Mouse (Mus musculus) urinary bladder, postnatal 0 days (tissue): ENCODE results near the gene Mndal. TPM values are rescaled to one million over a fixed set of nuclear protein-coding genes. Genes with fewer than 3 reads are reported as not detected.

ENCODE experiments used
- polyA plus RNA-seq: library from polyadenylated mRNA; unstranded; fragments of >200 nt; fragmentation: Nextera tagmentation; extraction: Ambion mirVana; gene quantifications from 2 replicates; pipeline ENCODE4 v1.2.1, GENCODE M21; 2015

Gene Mndal
- polyA plus RNA-seq = 2.7 and 4.1 TPM in 2 replicates

DNA sequence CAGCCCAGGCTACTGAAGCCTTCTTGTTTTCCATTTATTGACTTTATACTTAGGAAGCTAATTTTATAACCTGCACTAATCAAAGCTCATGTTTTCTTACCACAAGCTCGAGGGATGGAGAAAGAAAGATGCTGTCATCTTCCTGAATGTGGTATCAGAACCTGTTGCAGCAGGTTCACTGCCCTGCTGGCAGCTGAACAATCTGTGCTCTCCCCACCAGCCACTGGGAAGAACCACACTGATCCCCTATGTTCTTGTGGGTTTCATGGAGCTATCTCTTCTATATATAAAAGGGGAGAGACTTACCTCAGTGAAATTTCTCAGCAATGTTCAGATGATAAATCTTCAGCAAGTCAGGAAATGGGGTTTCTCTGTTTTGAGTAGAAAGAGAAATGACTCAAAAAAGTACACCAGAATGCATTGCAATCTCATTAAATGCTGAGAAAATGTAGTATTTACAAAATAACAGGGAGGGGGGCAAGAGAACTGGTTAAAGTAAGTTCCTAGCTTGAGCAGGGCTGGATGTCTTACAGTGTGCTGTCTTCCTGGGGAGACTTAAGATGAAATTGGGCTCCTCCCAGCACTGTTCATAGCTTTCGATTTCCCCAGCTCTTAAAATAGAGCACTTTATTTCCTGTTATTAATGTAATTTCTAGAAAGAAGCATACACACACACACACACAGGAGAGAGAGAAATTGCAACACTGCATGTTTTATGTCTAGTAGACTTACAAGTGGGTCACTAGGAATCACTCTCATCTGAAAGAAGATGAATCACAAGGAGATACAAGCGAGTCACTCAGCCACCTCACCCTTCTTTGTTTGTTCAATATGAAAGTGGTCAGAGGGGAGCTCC lies at the start of gene Mndal, which contains the start of gene Ifi203:
TSS of gene Mndal (minus strand) at position 568 of the 856 bp plus-strand sequence.
TSS of gene Ifi203 (minus strand) at position 749 of the 856 bp plus-strand sequence.

DNA sequence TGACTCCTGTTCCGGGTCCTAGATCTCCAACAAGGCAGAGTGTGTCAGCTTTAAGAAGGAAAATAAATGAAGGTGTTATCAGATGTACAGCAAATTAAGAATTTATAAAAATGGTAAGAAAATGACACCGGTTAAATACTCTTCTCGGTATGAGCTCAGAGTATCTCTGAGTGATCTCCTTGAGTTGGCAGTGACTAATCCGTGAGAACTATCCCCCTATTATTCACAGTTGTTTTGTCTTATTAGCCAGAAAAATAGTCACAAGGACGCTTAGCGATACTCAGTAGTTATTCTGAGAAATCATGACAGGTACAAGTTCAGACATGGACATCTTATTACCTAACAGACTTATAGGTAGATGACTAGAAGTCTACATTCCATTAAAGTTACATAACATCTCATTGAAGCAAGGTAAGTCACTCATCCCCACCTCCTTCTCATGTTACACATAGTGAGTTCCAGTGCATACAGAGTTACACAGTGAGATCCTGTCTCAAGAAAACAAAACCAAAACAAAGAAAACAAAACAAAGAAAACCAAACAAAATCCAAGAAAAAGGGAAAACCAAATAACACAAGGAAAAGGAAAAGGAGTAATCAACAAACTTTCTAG lies 40.5 kb upstream of the Mndal start, which contains the start of gene Ifi202b:
TSS of gene Ifi202b (minus strand) at position 51 of the 612 bp plus-strand sequence.

DNA sequence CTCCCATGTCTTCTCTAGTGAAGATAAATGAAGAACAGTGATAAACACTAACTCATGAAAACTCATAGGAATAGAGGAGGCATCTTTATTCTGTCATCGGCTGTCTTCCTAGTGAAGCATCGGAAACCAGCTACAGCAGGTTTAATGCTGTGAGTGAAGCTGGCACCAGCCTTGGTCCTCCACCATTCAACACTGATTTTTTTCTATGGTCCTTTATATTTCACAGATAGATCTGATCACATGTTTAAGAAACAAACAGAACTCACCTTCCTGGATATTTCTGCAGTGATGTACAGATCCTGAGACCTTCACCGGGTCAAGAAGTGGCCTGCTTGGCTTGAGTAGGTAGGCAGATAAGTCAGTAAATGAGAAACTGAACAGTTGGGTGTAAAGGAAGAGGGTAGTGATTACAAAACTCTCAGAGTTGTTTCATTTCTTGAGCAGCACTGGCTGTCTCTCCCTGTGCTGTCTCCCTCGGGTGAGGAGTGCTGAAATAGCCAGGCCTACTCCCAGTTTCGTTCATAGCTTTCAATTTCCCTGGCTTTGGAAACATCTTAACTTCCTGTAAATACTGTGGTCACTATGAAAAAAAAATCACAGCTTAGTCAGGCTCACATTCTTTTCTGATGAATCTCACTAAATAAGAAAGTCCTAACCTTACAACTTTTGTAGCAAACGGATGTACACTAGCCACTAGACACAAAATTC lies 29.6 kb downstream of the Mndal start, which contains the start of gene Ifi211:
TSS of gene Ifi211 (minus strand) at position 499 of the 708 bp plus-strand sequence.

Other genes starting within 250 kb of the Mndal start
- 1.5 and 1.6 TPM in 2 replicates for gene Ifi207, start 200.7 kb downstream of the Mndal start, polyA plus RNA-seq
- gene Ifi204, start 175.5 kb downstream of the Mndal start, polyA plus RNA-seq = 4.9 and 5.0 TPM in 2 replicates
- 3.7 and 4.0 TPM in 2 replicates for gene Ifi211, start 29.4 kb downstream of the Mndal start, polyA plus RNA-seq
- gene Ifi203, start 181 bp upstream of the Mndal start, polyA plus RNA-seq = 2.6 and 2.8 TPM in 2 replicates
- gene Ifi202b, start 40.3 kb upstream of the Mndal start, polyA plus RNA-seq = 0.12 TPM in 1 of 2 replicates, not detected in the other
- gene Ifi205, start 89.3 kb upstream of the Mndal start, polyA plus RNA-seq = 1.5 and 2.1 TPM in 2 replicates
- gene Olfr433, start 98.2 kb upstream of the Mndal start, polyA plus RNA-seq = not detected in 2 replicates
- gene Olfr432, start 106.7 kb upstream of the Mndal start, polyA plus RNA-seq = not detected in 2 replicates
- gene Olfr430, start 124.1 kb upstream of the Mndal start, polyA plus RNA-seq = not detected in 2 replicates
- gene Olfr429, start 141.8 kb upstream of the Mndal start, polyA plus RNA-seq = not detected in 2 replicates
- gene Olfr427, start 154.4 kb upstream of the Mndal start, polyA plus RNA-seq = not detected in 2 replicates
- not detected in 2 replicates for gene Olfr231, start 178.7 kb upstream of the Mndal start, polyA plus RNA-seq
- not detected in 2 replicates for gene Olfr424, start 189.0 kb upstream of the Mndal start, polyA plus RNA-seq
- gene Olfr420, start 213.1 kb upstream of the Mndal start, polyA plus RNA-seq = not detected in 2 replicates
- 0.06 and 0.10 TPM in 2 replicates for gene Spta1, start 230.3 kb upstream of the Mndal start, polyA plus RNA-seq